Mouse (Mus musculus) liver, embryonic 15.5 days (tissue): ENCODE results near the gene Gm12830. TPM values are rescaled to one million over a fixed set of nuclear protein-coding genes. Genes with fewer than 3 reads are reported as not detected.

Experiments
- ATAC-seq: fragments of 200-750 bp; cut with Nextera tagmentation; 2 replicates; pipeline ENCODE4 v1.8.0; 2017; ENCODE audit warnings: moderate number of reproducible peaks, mild to moderate bottlenecking, moderate library complexity; ENCODE audit not compliant: insufficient read depth
- H3K27ac ChIP-seq: fragments of 300-500 bp; sonication (generic); replicated peaks from 2 replicates; pipeline ENCODE4 v1.5.1; 2015; ENCODE audit warnings: mild to moderate bottlenecking, inconsistent platforms
- H3K27me3 ChIP-seq: fragments of 300-500 bp; sonication (generic); 2 replicates; pipeline ENCODE4 v1.6.1; 2015; ENCODE audit warnings: mild to moderate bottlenecking, inconsistent platforms
- H3K36me3 ChIP-seq: fragments of 300-500 bp; sonication (generic); replicated peaks from 2 replicates; pipeline ENCODE4 v1.6.1; 2015; ENCODE audit warnings: moderate library complexity, mild to moderate bottlenecking, inconsistent platforms
- H3K4me1 ChIP-seq: fragments of 300-500 bp; sonication (generic); replicated peaks from 2 replicates; pipeline ENCODE4 v1.6.1; 2015; ENCODE audit warnings: inconsistent platforms
- H3K4me2 ChIP-seq: fragments of 300-500 bp; sonication (generic); 2 replicates; pipeline ENCODE4 v1.6.1; 2015; ENCODE audit warnings: moderate library complexity, mild to moderate bottlenecking, inconsistent platforms
- H3K4me3 ChIP-seq: fragments of 300-500 bp; sonication (generic); replicated peaks from 2 replicates; pipeline ENCODE4 v1.5.1; 2015; ENCODE audit warnings: mild to moderate bottlenecking, inconsistent platforms
- H3K9ac ChIP-seq: fragments of 300-500 bp; sonication (generic); 2 replicates; pipeline ENCODE4 v1.6.1; 2015; ENCODE audit warnings: moderate library complexity, mild to moderate bottlenecking, inconsistent platforms
- H3K9me3 ChIP-seq: fragments of 300-500 bp; sonication (generic); replicated peaks from 2 replicates; pipeline ENCODE4 v1.6.1; 2016; ENCODE audit warnings: inconsistent platforms
- WGBS: fragments of 180-500 bp; shearing (Covaris S2); methylation state at CpG from one replicate; pipeline ENCODE4 v1.1.7; 2015; ENCODE audit warnings: mixed read lengths; ENCODE audit not compliant: insufficient replicate concordance; 5-methylcytosine and 5-hydroxymethylcytosine counted together
- polyA plus RNA-seq: library from polyadenylated mRNA; unstranded; fragments of >200 nt; fragmentation: Nextera tagmentation; extraction: Ambion mirVana; gene quantifications from 2 replicates; pipeline ENCODE4 v1.2.1, GENCODE M21; 2015

The Gm12830 gene
- not detected in 2 replicates for polyA plus RNA-seq

GRCm38 (mm10) chr4:114821567-114822192 lies at the start of gene Gm12830:
Gene Gm12830, plus strand, starts transcription at chr4:114821722.
- Histone ChIP-seq H3K4me2 (peak within 1 kb of the TSS; percentile 59), H3K27me3 (peaks cover 55% of the 10 kb centered on the region), H3K9ac (no peak within 1 kb of the TSS), H3K9me3 (no peaks in the 10 kb centered on the region), H3K4me3 (peak within 1 kb of the TSS; percentile 39), H3K36me3 (no peaks in the 10 kb centered on the region), H3K27ac (no peak within 1 kb of the TSS), H3K4me1 (0 out of 2 replicates have a peak, but pooled peaks cover 5% of the 10 kb centered on the region)
- WGBS = 2% methylated on average over 51 of the region's 51 CpGs
- no peak for ATAC-seq

- H3K36me3 ChIP-seq = no peaks in the 10 kb centered on the region
- no peak overlapping the region for H3K9ac ChIP-seq
- no peak for ATAC-seq
- no peaks in the 10 kb centered on the region for H3K27me3 ChIP-seq
- H3K27ac ChIP-seq = no peak overlapping the region
- no peak overlapping the region for H3K4me2 ChIP-seq
- no peak overlapping the region for H3K4me3 ChIP-seq
- no peaks in the 10 kb centered on the region for H3K9me3 ChIP-seq
- 61% methylated on average over 1 of the region's 1 CpGs for WGBS
- no peaks in the 10 kb centered on the region for H3K4me1 ChIP-seq
Observed at GRCm38 (mm10) chr4:114773316-114773715, 48.2 kb upstream of the Gm12830 start.

- H3K27me3 ChIP-seq = no peaks in the 10 kb centered on the region
- H3K36me3 ChIP-seq = no peaks in the 10 kb centered on the region
- no peak for ATAC-seq
Observed at GRCm38 (mm10) chr4:114777625-114778202, 43.8 kb upstream of the Gm12830 start.

GRCm38 (mm10) chr4:114778716-114779474 lies 42.6 kb upstream of the Gm12830 start:
- no peak overlapping the region for H3K27ac ChIP-seq
- H3K4me1 ChIP-seq = no peaks in the 10 kb centered on the region
- no peak overlapping the region for H3K9ac ChIP-seq
- no peak for ATAC-seq
- no peaks in the 10 kb centered on the region for H3K27me3 ChIP-seq
- no peaks in the 10 kb centered on the region for H3K9me3 ChIP-seq
- no peak overlapping the region for H3K4me2 ChIP-seq
- H3K4me3 ChIP-seq = no peak overlapping the region
- 50% methylated on average over 7 of the region's 7 CpGs for WGBS
- H3K36me3 ChIP-seq = no peaks in the 10 kb centered on the region

More at GRCm38 (mm10) chr4:114777625-114778202, 43.8 kb upstream of the Gm12830 start:
- no peaks in the 10 kb centered on the region for H3K4me1 ChIP-seq
- no peak overlapping the region for H3K4me3 ChIP-seq
- WGBS = 65% methylated on average over 11 of the region's 11 CpGs
- H3K27ac ChIP-seq = no peak overlapping the region
- H3K9ac ChIP-seq = no peak overlapping the region
- no peaks in the 10 kb centered on the region for H3K9me3 ChIP-seq
- no peak overlapping the region for H3K4me2 ChIP-seq

GRCm38 (mm10) chr4:114779475-114779757 lies 42.1 kb upstream of the Gm12830 start:
- no peaks in the 10 kb centered on the region for H3K36me3 ChIP-seq
- H3K27ac ChIP-seq = no peak overlapping the region
- H3K9me3 ChIP-seq = no peaks in the 10 kb centered on the region
- no peaks in the 10 kb centered on the region for H3K4me1 ChIP-seq
- H3K27me3 ChIP-seq = no peaks in the 10 kb centered on the region
- ATAC-seq = no peak
- no peak overlapping the region for H3K9ac ChIP-seq
- H3K4me2 ChIP-seq = no peak overlapping the region
- H3K4me3 ChIP-seq = no peak overlapping the region
- 39% methylated on average over 5 of the region's 5 CpGs for WGBS

GRCm38 (mm10) chr4:114779758-114780546 lies 41.6 kb upstream of the Gm12830 start:
- H3K9me3 ChIP-seq = no peaks in the 10 kb centered on the region
- H3K4me3 ChIP-seq = no peak overlapping the region
- H3K9ac ChIP-seq = no peak overlapping the region
- no peak for ATAC-seq
- no peaks in the 10 kb centered on the region for H3K4me1 ChIP-seq
- H3K36me3 ChIP-seq = no peaks in the 10 kb centered on the region
- WGBS = 67% methylated on average over 17 of the region's 17 CpGs
- H3K27ac ChIP-seq = no peak overlapping the region
- no peaks in the 10 kb centered on the region for H3K27me3 ChIP-seq
- no peak overlapping the region for H3K4me2 ChIP-seq

- 65% methylated on average over 7 of the region's 7 CpGs for WGBS
- Histone ChIP-seq H3K4me1 (no peaks in the 10 kb centered on the region), H3K4me2 (no peak overlapping the region), H3K4me3 (no peak overlapping the region), H3K9me3 (no peaks in the 10 kb centered on the region), H3K27me3 (no peaks in the 10 kb centered on the region), H3K36me3 (no peaks in the 10 kb centered on the region), H3K9ac (no peak overlapping the region), H3K27ac (no peak overlapping the region)
- no peak for ATAC-seq
Observed at GRCm38 (mm10) chr4:114782851-114783250, 38.7 kb upstream of the Gm12830 start.

GRCm38 (mm10) chr4:114784735-114785134 lies 36.8 kb upstream of the Gm12830 start:
- 63% methylated on average over 2 of the region's 2 CpGs for WGBS
- H3K36me3 ChIP-seq = no peaks in the 10 kb centered on the region
- ATAC-seq = no peak
- no peak overlapping the region for H3K4me2 ChIP-seq
- H3K9ac ChIP-seq = no peak overlapping the region
- H3K27me3 ChIP-seq = no peaks in the 10 kb centered on the region
- H3K4me3 ChIP-seq = no peak overlapping the region
- no peaks in the 10 kb centered on the region for H3K9me3 ChIP-seq
- no peaks in the 10 kb centered on the region for H3K4me1 ChIP-seq
- no peak overlapping the region for H3K27ac ChIP-seq

- H3K27me3 ChIP-seq = no peaks in the 10 kb centered on the region
- H3K9me3 ChIP-seq = no peaks in the 10 kb centered on the region
- ATAC-seq = no peak
- WGBS = 44% methylated on average over 4 of the region's 4 CpGs
- no peak overlapping the region for H3K4me2 ChIP-seq
- H3K4me1 ChIP-seq = no peaks in the 10 kb centered on the region
- H3K27ac ChIP-seq = no peak overlapping the region
- H3K4me3 ChIP-seq = no peak overlapping the region
- H3K36me3 ChIP-seq = no peaks in the 10 kb centered on the region
- H3K9ac ChIP-seq = no peak overlapping the region
Observed at GRCm38 (mm10) chr4:114788856-114789255, 32.7 kb upstream of the Gm12830 start.

GRCm38 (mm10) chr4:114791650-114792049 lies 29.9 kb upstream of the Gm12830 start:
- Histone ChIP-seq H3K36me3 (no peaks in the 10 kb centered on the region), H3K4me1 (no peaks in the 10 kb centered on the region), H3K27ac (no peak overlapping the region), H3K27me3 (no peaks in the 10 kb centered on the region), H3K4me2 (no peak overlapping the region), H3K4me3 (no peak overlapping the region), H3K9ac (no peak overlapping the region), H3K9me3 (no peaks in the 10 kb centered on the region)
- ATAC-seq = no peak
- 68% methylated on average over 9 of the region's 9 CpGs for whole genome bisulfite sequencing

- Histone ChIP-seq H3K4me2 (no peak overlapping the region), H3K9ac (no peak overlapping the region), H3K9me3 (no peaks in the 10 kb centered on the region), H3K4me3 (no peak overlapping the region), H3K4me1 (no peaks in the 10 kb centered on the region), H3K36me3 (no peaks in the 10 kb centered on the region), H3K27ac (no peak overlapping the region), H3K27me3 (no peaks in the 10 kb centered on the region)
- 56% methylated on average over 2 of the region's 2 CpGs for WGBS
- no peak for ATAC-seq
Observed at GRCm38 (mm10) chr4:114793836-114794235, 27.7 kb upstream of the Gm12830 start.
